13 mouse cellular contexts compared by ENCODE assay signal in the genomic region with DNA sequence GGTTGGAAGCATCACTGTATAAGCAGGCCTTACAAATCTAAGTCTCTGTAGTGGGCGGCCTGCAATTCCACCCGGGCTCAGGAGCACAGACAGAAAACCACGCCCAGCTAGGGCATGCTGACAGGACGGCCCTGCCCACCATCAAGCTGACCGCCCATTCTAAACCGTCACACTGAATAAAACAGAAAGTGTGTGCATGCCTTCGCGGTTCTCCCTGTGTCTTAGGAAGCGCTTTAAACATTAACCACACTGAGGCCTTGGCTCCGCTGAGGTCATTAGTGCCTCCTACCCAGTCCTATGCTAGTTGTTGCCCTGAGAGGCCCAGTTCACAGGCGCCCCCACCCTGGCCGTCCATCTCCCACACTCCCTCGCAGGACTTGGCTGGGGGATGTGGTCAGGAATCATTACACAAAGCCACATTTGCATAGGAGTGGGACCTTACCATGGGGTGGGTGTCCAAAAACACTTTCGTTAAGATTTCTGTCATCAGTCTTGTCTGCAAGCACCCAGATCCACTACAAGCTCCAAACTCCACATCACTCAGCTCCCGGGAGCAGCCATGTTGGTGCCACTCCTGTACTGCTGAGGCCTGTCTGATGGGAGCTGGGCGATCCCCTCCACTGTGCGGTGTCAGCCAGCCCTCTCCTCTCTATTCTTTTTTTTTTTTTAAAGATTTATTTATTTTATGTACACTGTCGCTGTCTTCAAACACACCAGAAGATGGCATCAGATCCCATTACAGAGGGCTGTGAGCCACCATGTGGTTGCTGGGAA. TPM values are rescaled to one million over a fixed set of nuclear protein-coding genes. Genes with fewer than 3 reads are reported as not detected.
DNase-seq lines count a peak whose midpoint lies in the region; ATAC-seq and TF ChIP-seq lines count a peak whose summit lies in the region.
"Had no signal": no experiment of that assay in that cellular context is flagged by ENCODE, and none has a peak within 500 bp of the region (broad histone marks: within the 10 kb centered on the region; RNA-seq: fewer than 3 reads in every experiment).

No protein-coding gene starts in this region.

- ATAC-seq in liver, embryonic 12.5 days, result 0 out of 2 replicates have a peak, but pooled peaks have one; percentile 32
- ATAC-seq in liver, embryonic 11.5 days (replicated peaks; ENCODE audit: low FRiP score), result no peak
- peak; percentile 34; the same call in 1 of the 2 replicates for ATAC-seq in liver, embryonic 14.5 days (ENCODE audit: insufficient read depth)
- no peak for ATAC-seq in forebrain, embryonic 13.5 days
- ATAC-seq: forebrain, embryonic 15.5 days had no signal

- no peak overlapping the region for H3K4me3 ChIP-seq in liver, embryonic 12.5 days
- H3K4me3 ChIP-seq in liver, embryonic 11.5 days (ENCODE audit: low read depth, low read length), result no peak overlapping the region
- no peak overlapping the region for H3K4me3 ChIP-seq in liver, embryonic 14.5 days (ENCODE audit: insufficient read depth in 1 of 2, low read depth in 2 of 2, low read length in 2 of 2)
- H3K4me3 ChIP-seq in forebrain, embryonic 13.5 days, result no peak overlapping the region
- H3K4me3 ChIP-seq: forebrain, embryonic 15.5 days had no signal

- H3K4me2 ChIP-seq in liver, embryonic 12.5 days, result no peak overlapping the region
- H3K4me2 ChIP-seq in liver, embryonic 11.5 days, result no peak overlapping the region
- H3K4me2 ChIP-seq in liver, embryonic 14.5 days (ENCODE audit: low read depth), result no peak overlapping the region
- no peak overlapping the region for H3K4me2 ChIP-seq in forebrain, embryonic 13.5 days
- H3K4me2 ChIP-seq: forebrain, embryonic 15.5 days; hindbrain, embryonic 14.5 days had no signal

- H3K27ac ChIP-seq in liver, embryonic 12.5 days, result no peak overlapping the region
- no peak overlapping the region for H3K27ac ChIP-seq in liver, embryonic 11.5 days (ENCODE audit: low read depth, low read length)
- no peak overlapping the region for H3K27ac ChIP-seq in liver, embryonic 14.5 days
- H3K27ac ChIP-seq in forebrain, embryonic 13.5 days, result no peak overlapping the region
- H3K27ac ChIP-seq: forebrain, embryonic 15.5 days; hindbrain, embryonic 14.5 days had no signal

- no peak for TF ChIP-seq CTCF in liver, embryonic 14.5 days (IDR thresholded peaks at IDR 0.05; ENCODE audit: low read depth)

- H3K9me3 ChIP-seq in liver, embryonic 12.5 days (replicated peaks), result no peaks in the 10 kb centered on the region
- no peaks in the 10 kb centered on the region for H3K9me3 ChIP-seq in liver, embryonic 11.5 days (ENCODE audit: control insufficient read depth, low read length)
- H3K9me3 ChIP-seq in liver, embryonic 14.5 days (ENCODE audit: control insufficient read depth, low read length), result no peaks in the 10 kb centered on the region
- H3K9me3 ChIP-seq in forebrain, embryonic 13.5 days (replicated peaks), result no peaks in the 10 kb centered on the region
- H3K9me3 ChIP-seq: forebrain, embryonic 15.5 days had no signal

- no peak overlapping the region for H3K9ac ChIP-seq in liver, embryonic 12.5 days
- H3K9ac ChIP-seq in liver, embryonic 11.5 days (ENCODE audit: low read depth, low read length), result no peak overlapping the region
- no peak overlapping the region for H3K9ac ChIP-seq in liver, embryonic 14.5 days (replicated peaks)
- H3K9ac ChIP-seq in forebrain, embryonic 13.5 days, result no peak overlapping the region
- H3K9ac ChIP-seq: forebrain, embryonic 15.5 days; hindbrain, embryonic 14.5 days had no signal

- no peak for DNase-seq in liver, embryonic 11.5 days (ENCODE audit: low spot score)
- peak; percentile 22 for DNase-seq in NIH3T3 (ENCODE audit: low read depth)
- peak; percentile 84 to 87 for DNase-seq in kidney, adult 8-10 months
- DNase-seq in liver, embryonic 14.5 days (ENCODE audit: low read depth in 3 of 3, low spot score in 3 of 3), result no peak
- no peak for DNase-seq in T-cell, adult 2 months (ENCODE audit: low spot score)
- DNase-seq in layer of hippocampus, postnatal 10 days (ENCODE audit: low spot score in 2 of 2), result no peak
- DNase-seq: cerebellum, postnatal 10 days; lung, adult 18-20 months; thymus, postnatal 4 days had no signal

- no peaks in the 10 kb centered on the region for H3K36me3 ChIP-seq in liver, embryonic 12.5 days
- no peaks in the 10 kb centered on the region for H3K36me3 ChIP-seq in liver, embryonic 11.5 days (ENCODE audit: control insufficient read depth, insufficient read depth, low read length)
- no peaks in the 10 kb centered on the region for H3K36me3 ChIP-seq in liver, embryonic 14.5 days (replicated peaks; ENCODE audit: control insufficient read depth, insufficient read depth, low read depth)
- no peaks in the 10 kb centered on the region for H3K36me3 ChIP-seq in forebrain, embryonic 13.5 days (ENCODE audit: poor library complexity, severe bottlenecking)
- H3K36me3 ChIP-seq: forebrain, embryonic 15.5 days had no signal

- 66% methylated on average over 18 of the region's 18 CpGs for WGBS in liver, embryonic 12.5 days (ENCODE audit: insufficient replicate concordance)
- WGBS in liver, embryonic 11.5 days, result 72% methylated on average over 18 of the region's 18 CpGs
- WGBS in liver, embryonic 14.5 days (ENCODE audit: insufficient replicate concordance), result 68% methylated on average over 18 of the region's 18 CpGs
- 75% methylated on average over 18 of the region's 18 CpGs for WGBS in forebrain, embryonic 13.5 days

- TF ChIP-seq EP300 in liver, embryonic 14.5 days (IDR thresholded peaks at IDR 0.05; ENCODE audit: low read depth), result no peak

- peaks cover 14% of the 10 kb centered on the region; the same call in 1 of the 2 replicates for H3K4me1 ChIP-seq in liver, embryonic 12.5 days
- peaks cover 5% of the 10 kb centered on the region; the same call in 1 of the 2 replicates for H3K4me1 ChIP-seq in liver, embryonic 11.5 days (replicated peaks; ENCODE audit: control insufficient read depth, insufficient read depth, low read length)
- H3K4me1 ChIP-seq in liver, embryonic 14.5 days (replicated peaks; ENCODE audit: control insufficient read depth in 2 of 2, insufficient read depth in 2 of 2, low read length in 1 of 2), result 0 out of 4 replicates have a peak, but pooled peaks cover 0 to 2% of the 10 kb centered on the region in 2 experiments
- H3K4me1 ChIP-seq in forebrain, embryonic 13.5 days, result peaks cover 11% of the 10 kb centered on the region

- H3K27me3 ChIP-seq in liver, embryonic 12.5 days (replicated peaks), result no peaks in the 10 kb centered on the region
- H3K27me3 ChIP-seq in liver, embryonic 11.5 days (replicated peaks; ENCODE audit: control insufficient read depth, insufficient read depth, low read length), result no peaks in the 10 kb centered on the region
- no peaks in the 10 kb centered on the region for H3K27me3 ChIP-seq in liver, embryonic 14.5 days (ENCODE audit: control insufficient read depth, insufficient read depth, low read length)
- H3K27me3 ChIP-seq in forebrain, embryonic 13.5 days, result no peaks in the 10 kb centered on the region
- H3K27me3 ChIP-seq: forebrain, embryonic 15.5 days had no signal

RNA-seq across cellular contexts. Expression of gene Aatk, which starts 18.5 kb away (rescaled TPM):
- polyA plus RNA-seq in liver, embryonic 12.5 days (2016; fragmentation: Nextera tagmentation; extraction: Ambion mirVana), result 0.37 and 0.49 TPM in 2 replicates
- polyA plus RNA-seq in liver, embryonic 11.5 days (2014; fragmentation: Nextera tagmentation; extraction: Ambion mirVana), result 0.74 and 0.86 TPM in 2 replicates
- polyA plus RNA-seq in liver, embryonic 14.5 days (2012; rRNA removed), result 0.45 and 0.57 TPM in 2 replicates
- 0.13 and 0.27 TPM in 2 replicates for polyA plus RNA-seq in liver, embryonic 14.5 days (2014; fragmentation: Nextera tagmentation; extraction: Ambion mirVana)
- 6.8 and 8.4 TPM in 2 replicates for polyA plus RNA-seq in forebrain, embryonic 13.5 days (2015; fragmentation: Nextera tagmentation; extraction: Ambion mirVana)
- 100 to 1,000 TPM; 136 to 148 TPM for total RNA-seq in layer of hippocampus, postnatal 10 days (2021)

RNA-seq across cellular contexts. Expression of gene Cep131, which starts 58.1 kb away (rescaled TPM):
- polyA plus RNA-seq in liver, embryonic 12.5 days (2016; fragmentation: Nextera tagmentation; extraction: Ambion mirVana), result 10.5 and 11.4 TPM in 2 replicates
- 17.4 and 19.2 TPM in 2 replicates for polyA plus RNA-seq in liver, embryonic 11.5 days (2014; fragmentation: Nextera tagmentation; extraction: Ambion mirVana)
- polyA plus RNA-seq in liver, embryonic 14.5 days (2012; rRNA removed), result 2.3 and 4.4 TPM in 2 replicates
- polyA plus RNA-seq in liver, embryonic 14.5 days (2014; fragmentation: Nextera tagmentation; extraction: Ambion mirVana), result 2.4 and 2.7 TPM in 2 replicates
- 26.9 and 28.8 TPM in 2 replicates for polyA plus RNA-seq in forebrain, embryonic 13.5 days (2015; fragmentation: Nextera tagmentation; extraction: Ambion mirVana)
- 10 to 100 TPM; 44.3 to 53.4 TPM for total RNA-seq in layer of hippocampus, postnatal 10 days (2021)

Comparison
In these comparisons a context has a peak if more than half of its experiments do, and no peak if none do; other contexts are left out.
1. ATAC-seq: peak in liver, embryonic 12.5 days (single experiment) and liver, embryonic 14.5 days (single experiment); none in liver, embryonic 11.5 days (single experiment) and forebrain, embryonic 13.5 days (single experiment).
2. DNase-seq: peak in NIH3T3 (single experiment) and kidney, adult 8-10 months (2 of 2); none in liver, embryonic 11.5 days (single experiment), liver, embryonic 14.5 days (0 of 3), T-cell, adult 2 months (single experiment) and layer of hippocampus, postnatal 10 days (0 of 2).